Mouse (Mus musculus) ovary, postnatal 10 days (tissue): ENCODE data around the gene Bcas3.
"Not testable (repeated sequence)": the region's sequence is repeated elsewhere in the genome, so short reads cannot be mapped to it uniquely, and the experiment has no call there.

Experiments
- DNase-seq: peaks from one replicate; pipeline ENCODE4 v3.0.0; 2022; ENCODE audit warnings: low spot score

Gene Bcas3

GRCm38 (mm10) chr11:85712860-85713813, 360.2 kb downstream of the Bcas3 start:
- DNase-seq: no peak

DNA sequence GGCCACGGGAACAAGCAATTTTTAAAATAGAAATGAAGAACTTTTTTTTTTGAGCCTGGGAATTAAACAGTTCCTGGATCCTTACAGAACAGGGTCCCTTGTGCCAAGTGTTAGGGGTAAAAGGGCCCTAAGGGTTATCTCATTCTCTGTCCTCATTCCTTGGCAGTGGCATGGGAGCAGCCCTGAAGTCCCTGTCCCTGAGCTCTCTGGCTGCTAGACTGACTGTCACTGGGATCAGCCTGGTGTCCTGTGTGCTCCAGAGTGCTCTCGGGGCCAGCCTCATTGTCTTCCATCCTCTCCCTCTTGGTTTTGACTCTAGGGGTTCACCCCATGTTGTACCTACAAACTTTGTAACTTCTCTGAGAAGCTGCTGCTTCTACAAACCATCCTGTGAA, 360.8 kb downstream of the Bcas3 start:
- no peak for DNase-seq

- no peak for DNase-seq
These were observed 361.5 kb downstream of the Bcas3 start for GRCm38 (mm10) chr11:85714312-85714931.

GRCm38 (mm10) chr11:85716730-85717129, 363.8 kb downstream of the Bcas3 start:
- not testable (repeated sequence) for DNase-seq

DNA sequence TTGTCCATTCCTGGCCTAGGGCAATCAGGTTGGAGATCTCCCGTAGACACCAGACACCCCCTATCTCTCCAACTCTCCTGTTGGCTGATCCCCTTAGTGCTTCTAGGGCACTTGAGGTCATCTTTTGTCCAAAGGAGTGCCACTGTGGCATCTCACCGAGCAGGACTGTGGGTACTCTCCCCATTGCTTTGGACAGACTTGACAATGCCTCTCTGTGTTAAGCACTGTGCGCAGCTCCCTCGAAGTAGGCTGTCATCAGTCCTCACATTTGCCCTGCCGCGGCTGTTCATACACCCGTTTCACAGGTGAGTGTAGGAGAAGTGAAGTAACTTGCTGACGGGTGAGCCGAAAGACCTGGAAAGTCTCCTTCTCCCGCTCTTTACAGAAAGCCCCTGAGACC, 366.1 kb downstream of the Bcas3 start:
- DNase-seq: no peak

GRCm38 (mm10) chr11:85719766-85720165, 366.8 kb downstream of the Bcas3 start:
- DNase-seq: no peak

DNA sequence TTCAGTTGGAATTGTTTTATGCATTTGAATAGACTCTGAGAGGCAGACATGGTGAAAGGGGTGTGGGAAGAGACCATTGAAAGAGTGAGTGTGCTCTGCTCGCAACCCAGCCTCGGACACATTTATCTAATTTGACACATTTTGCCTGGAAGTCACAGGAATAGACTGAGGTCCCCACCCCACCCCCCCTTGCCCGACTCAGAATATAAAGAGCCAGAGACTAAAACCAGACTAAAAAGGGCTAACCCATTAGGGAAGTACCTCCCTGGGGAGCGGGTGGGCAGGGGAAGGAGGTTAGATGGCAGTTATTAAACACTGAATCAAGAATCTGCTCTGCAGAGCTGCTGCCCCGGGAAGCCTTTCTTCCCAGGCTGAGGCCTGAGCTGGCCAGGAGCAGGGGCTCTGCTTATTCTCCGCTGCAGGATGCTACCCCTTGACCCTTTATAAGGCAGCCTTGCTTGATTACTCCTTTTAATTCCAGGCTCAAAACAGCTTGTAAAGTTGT, 367.4 kb downstream of the Bcas3 start:
- DNase-seq: no peak

GRCm38 (mm10) chr11:85721986-85722385, 369.0 kb downstream of the Bcas3 start:
- DNase-seq: no peak

GRCm38 (mm10) chr11:85724159-85724558, 371.2 kb downstream of the Bcas3 start:
- DNase-seq: no peak

DNA sequence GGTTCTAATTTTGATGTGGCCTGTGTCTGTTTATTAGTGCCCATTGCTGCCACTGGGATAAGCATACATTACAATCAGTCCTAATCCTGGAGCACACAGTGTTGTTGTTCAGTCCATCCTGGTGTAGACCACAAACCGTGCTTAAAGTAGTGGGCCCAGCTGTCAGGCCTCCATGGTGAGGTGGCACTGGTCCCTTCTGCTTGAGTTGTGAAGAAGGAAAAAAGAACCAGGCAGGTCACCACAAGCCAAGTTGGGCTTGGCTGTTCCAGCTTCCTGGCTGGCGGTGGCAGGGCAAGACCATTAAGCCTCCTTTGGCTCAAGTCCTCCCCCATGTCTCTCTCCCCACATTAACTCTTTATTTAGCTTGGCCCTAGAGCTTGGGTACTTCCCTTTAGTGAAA, 376.8 kb downstream of the Bcas3 start:
- no peak for DNase-seq

DNA sequence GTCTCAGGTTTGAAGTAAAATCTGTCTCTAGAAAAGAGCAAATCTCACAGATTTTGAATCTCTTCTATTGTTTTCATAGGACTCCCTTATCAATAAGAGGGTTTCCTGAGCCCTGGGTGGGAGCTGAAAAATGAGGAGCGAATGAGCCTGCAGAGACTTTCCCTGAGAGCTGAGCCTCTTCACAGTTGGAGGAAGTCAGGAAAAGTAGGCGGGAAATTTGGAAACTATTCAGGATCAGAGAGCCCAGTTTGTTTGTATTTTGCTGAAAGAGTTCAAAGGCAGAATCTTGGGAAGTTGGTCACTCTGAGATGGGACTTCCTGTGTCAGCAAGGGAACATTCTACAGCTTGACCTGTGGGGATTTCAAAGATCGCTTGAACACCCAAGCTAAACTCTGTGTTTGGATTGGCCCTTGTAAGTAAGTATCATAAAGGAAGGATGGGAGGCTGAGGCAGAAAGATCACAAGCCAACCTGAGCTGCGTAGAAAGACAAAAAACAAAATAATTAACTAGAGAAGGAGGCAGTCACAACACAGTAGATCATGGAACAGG, 379.6 kb downstream of the Bcas3 start:
- DNase-seq: no peak

- no peak for DNase-seq
These were observed 380.6 kb downstream of the Bcas3 start for GRCm38 (mm10) chr11:85733577-85733976.

- no peak for DNase-seq
These were observed 381.6 kb downstream of the Bcas3 start for GRCm38 (mm10) chr11:85734317-85735211.

DNA sequence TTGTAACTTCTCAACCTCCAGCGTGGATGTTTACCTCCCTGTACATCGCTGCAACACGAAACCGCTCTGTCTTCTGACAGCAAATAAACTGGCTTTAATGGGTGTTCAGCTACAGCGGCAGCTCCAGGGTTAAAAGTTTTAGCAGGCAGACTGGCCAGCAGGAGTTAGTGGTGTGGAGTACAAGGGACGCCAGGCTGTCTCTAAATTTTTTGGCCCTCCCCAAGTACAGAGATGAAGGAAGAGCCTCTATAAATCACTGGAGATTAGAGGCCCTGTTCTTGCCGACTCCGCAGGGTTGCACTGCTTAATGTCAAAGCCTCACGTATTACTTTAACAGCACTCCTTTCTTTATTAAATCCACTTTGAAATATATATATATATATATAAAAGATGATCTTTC, 384.3 kb downstream of the Bcas3 start:
- DNase-seq: no peak

- no peak for DNase-seq
These were observed 384.9 kb downstream of the Bcas3 start for GRCm38 (mm10) chr11:85737893-85738292.

DNA sequence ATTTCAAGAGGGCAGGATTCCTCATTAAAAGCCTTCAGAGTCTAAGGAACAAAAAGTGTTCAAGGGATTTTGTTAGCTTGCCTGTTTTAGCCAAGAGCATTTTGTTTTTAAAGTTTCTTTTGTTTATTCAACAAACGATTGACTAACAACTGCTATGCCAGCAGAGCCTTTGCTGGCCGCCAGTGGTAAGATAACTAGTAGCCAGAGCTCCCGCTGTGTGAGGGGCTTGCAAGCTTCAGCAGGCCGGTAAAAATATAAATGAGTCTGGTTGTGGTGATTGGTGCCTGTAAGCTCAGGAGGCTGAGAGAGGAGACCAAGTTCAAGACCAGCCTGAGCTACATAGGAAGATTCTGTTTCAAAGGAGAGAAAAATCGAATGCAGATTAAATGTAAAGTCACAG, 385.6 kb downstream of the Bcas3 start:
- no peak for DNase-seq

- DNase-seq: no peak
These were observed 386.5 kb downstream of the Bcas3 start for GRCm38 (mm10) chr11:85739266-85739977.

DNA sequence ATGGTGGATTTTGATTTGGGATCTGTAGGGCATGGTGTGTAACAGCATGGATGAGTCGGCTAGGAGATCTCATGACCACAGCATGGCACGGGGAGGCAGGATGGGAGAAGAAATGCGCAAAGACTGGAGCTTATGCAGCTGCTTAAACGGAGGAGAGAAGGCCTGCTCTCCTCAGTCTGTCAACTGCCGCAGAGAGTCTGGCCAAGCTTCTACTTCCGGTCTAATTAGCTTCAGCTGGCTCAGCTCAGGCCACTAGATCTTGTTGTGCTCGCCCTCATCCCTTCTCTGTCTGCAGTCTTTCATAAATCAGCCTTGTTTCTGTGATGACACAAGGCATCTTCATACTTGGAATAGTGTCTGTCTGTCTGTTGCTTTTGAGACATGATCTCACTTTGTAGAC, 393.4 kb downstream of the Bcas3 start:
- no peak for DNase-seq

- no peak for DNase-seq
These were observed 395.9 kb downstream of the Bcas3 start for GRCm38 (mm10) chr11:85748891-85749290.

DNA sequence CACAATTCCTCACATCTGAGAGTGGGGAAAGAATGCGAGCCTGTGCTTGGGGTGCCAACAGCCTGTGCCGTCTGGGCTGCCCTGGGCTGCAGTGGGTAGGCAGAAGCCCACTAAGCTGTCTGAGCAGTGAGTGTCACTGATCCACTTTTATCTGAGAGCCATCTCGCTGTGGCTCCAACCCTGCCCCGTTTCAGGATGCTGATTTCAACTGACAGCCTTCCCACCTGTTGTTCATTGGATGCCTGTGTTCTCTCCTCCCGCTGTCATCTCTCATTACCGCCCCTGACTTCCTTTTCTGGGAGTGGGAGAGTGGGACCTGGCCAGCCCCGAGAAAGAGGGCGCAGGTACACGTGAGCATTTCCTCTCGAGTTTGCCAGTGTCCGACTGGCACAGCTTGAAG, 398.2 kb downstream of the Bcas3 start:
- no peak for DNase-seq
